Mouse (Mus musculus) neural tube, embryonic 12.5 days (tissue): Measurements from ENCODE around the gene Taf3. TPM values are rescaled to one million over a fixed set of nuclear protein-coding genes. Genes with fewer than 3 reads are reported as not detected.

ENCODE experiments used
- ATAC-seq: fragments of 200-750 bp; cut with Nextera tagmentation; 2 replicates; pipeline ENCODE4 v1.8.0; 2017; ENCODE audit warnings: low read depth, mild to moderate bottlenecking, moderate TSS enrichment, moderate library complexity; ENCODE audit not compliant: low FRiP score
- H3K27ac ChIP-seq: fragments of 300-500 bp; sonication (generic); 2 replicates; pipeline ENCODE4 v1.5.1; 2016
- H3K27me3 ChIP-seq: fragments of 300-500 bp; sonication (generic); replicated peaks from 2 replicates; pipeline ENCODE4 v1.6.1; 2016; ENCODE audit warnings: mild to moderate bottlenecking
- H3K36me3 ChIP-seq: fragments of 300-500 bp; sonication (generic); 2 replicates; pipeline ENCODE4 v1.6.1; 2016; ENCODE audit warnings: mild to moderate bottlenecking
- H3K4me1 ChIP-seq: fragments of 300-500 bp; sonication (generic); 2 replicates; pipeline ENCODE4 v1.6.1; 2016
- H3K4me2 ChIP-seq: fragments of 300-500 bp; sonication (generic); replicated peaks from 2 replicates; pipeline ENCODE4 v1.6.1; 2016; ENCODE audit warnings: mild to moderate bottlenecking
- H3K4me3 ChIP-seq: fragments of 300-500 bp; sonication (generic); 2 replicates; pipeline ENCODE4 v1.5.1; 2016
- H3K9ac ChIP-seq: fragments of 300-500 bp; sonication (generic); 2 replicates; pipeline ENCODE4 v1.6.1; 2016; ENCODE audit warnings: mild to moderate bottlenecking
- H3K9me3 ChIP-seq: fragments of 300-500 bp; sonication (generic); 2 replicates; pipeline ENCODE4 v1.6.1; 2016; ENCODE audit warnings: mild to moderate bottlenecking
- WGBS: fragments of 180-500 bp; shearing (Covaris S2); methylation state at CpG from one replicate; pipeline ENCODE4 v1.1.7; 2016; 5-methylcytosine and 5-hydroxymethylcytosine counted together
- polyA plus RNA-seq: library from polyadenylated mRNA; unstranded; fragments of >200 nt; fragmentation: Nextera tagmentation; extraction: Ambion mirVana; gene quantifications from 2 replicates; pipeline ENCODE4 v1.2.1, GENCODE M21; 2016

Gene Taf3
- polyA plus RNA-seq, 1 experiment from 2014 or later = 16.0 TPM

DNA sequence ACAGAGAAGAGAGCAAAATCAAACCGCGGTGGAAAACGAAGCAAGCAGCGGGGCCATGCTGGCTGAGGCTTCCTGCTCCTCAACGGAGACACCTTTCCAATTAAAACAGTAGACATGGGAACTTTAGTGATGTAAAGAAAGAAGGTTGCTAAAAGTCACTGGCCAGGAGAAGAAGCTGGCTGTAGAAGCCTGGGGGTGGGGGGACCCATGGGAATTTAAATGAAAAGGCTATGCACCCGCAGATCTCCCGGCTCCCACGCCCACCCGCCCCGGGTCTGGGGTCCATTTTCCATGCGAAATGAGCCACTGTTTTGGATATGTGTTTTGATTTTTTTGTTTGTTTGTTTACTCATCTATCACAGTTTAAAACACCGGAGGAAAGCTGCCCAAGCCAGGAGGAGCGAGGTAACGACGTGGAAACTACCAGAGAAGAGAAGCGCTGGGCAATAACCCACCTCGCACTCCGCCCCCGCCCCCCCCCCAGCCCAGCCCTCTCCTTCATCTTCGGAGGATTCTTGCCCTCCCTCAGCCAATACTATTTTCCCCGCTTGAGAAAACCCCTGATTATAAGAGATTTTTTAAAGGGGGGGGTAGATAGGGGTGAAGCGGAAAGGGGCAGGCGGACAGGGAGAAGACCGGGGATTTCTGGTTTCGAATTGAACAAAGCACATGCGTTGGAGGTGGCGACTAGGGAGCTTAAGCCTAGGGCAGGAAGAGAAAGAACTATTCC, 164.4 kb downstream of the Taf3 start:
- no peak for ATAC-seq
- Histone ChIP-seq H3K4me2 (0 out of 2 replicates have a peak overlapping the region, but pooled peaks have one; percentile 56), H3K9ac (no peak overlapping the region), H3K4me3 (no peak overlapping the region), H3K27me3 (peaks cover 99% of the 10 kb centered on the region), H3K27ac (no peak overlapping the region), H3K36me3 (no peaks in the 10 kb centered on the region), H3K4me1 (peaks cover 25% of the 10 kb centered on the region), H3K9me3 (no peaks in the 10 kb centered on the region)
- WGBS = under 1% methylated on average over 27 of the region's 27 CpGs

DNA sequence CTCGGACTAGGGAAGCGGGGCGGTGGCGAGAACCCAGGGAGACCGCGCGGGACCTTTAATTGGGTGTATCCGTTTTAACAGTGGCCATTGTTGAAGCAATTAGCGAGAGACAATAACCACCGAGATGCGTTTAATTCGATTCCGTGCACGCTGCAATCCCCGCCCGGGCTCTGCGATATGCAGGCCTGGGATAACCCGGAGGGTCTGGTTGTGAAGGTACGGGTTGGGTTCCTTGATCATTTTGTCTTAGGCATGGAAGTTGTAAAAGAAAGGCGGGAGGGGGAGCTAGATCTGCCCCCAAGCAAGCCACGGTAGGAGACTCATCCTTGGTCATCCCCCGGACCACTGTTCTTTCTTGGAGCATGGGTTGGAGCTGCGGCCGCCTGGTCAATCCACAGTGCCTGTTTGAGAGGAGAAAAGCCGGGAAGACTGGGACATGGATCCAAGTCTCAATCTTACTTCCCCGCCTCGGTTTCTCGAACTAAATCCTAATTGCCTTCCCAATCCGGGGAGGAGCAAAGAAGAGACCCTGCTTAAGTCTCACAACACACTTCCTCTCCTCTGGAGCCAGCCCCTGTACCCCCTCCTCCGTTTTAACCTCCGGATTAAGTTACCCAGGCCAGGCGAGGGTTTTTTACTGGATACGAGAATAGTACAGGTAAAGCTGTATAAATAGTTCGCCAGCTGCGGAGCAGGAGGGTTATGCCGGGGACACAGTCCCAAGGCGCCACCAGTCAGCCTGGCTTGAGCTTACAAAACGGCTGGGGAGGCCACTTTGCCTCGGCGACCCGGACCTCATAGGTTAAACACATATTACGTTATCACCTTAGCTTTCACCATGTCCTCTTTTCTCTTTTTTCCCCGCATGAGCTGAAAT, 165.2 kb downstream of the Taf3 start:
- WGBS = under 1% methylated on average over 43 of the region's 43 CpGs
- 0 out of 2 replicates have a peak overlapping the region, but pooled peaks have one; percentile 3 for H3K4me3 ChIP-seq
- ATAC-seq = no peak
- H3K9me3 ChIP-seq = no peaks in the 10 kb centered on the region
- H3K27me3 ChIP-seq = peaks cover 96% of the 10 kb centered on the region
- H3K4me2 ChIP-seq = peak overlapping the region; percentile 56
- H3K36me3 ChIP-seq = no peaks in the 10 kb centered on the region
- H3K27ac ChIP-seq = no peak overlapping the region
- peaks cover 31% of the 10 kb centered on the region for H3K4me1 ChIP-seq
- no peak overlapping the region for H3K9ac ChIP-seq

DNA sequence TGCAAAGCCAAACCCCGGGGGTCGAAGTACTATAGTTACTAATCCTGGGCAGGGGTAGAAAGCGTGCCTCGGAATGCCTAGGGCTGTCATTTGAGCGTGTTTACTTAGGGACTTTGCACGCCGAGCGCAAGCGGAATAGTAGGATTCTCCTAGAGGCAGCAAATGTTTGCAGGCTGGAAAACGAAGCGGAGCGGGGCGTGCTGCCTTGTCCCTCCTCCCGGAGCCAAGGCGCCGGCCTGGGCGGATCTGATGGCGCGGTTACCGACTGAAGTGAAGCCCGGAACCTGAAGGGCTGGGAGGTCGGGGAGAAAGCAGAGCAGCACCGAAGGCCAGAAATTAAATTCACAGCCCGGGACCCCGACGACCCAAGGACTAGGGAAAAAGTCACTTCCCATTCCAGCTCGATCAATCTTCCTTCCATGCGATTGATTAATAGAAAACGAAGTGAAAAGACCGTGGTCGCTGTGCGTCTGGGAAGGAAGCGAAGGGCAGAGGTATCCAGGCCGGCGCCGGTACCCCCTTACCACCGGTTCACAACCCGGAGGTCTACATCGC, 165.9 kb downstream of the Taf3 start:
- H3K9ac ChIP-seq = no peak overlapping the region
- 0 out of 2 replicates have a peak overlapping the region, but pooled peaks have one; percentile 8 for H3K4me3 ChIP-seq
- peak overlapping the region; percentile 56 for H3K4me2 ChIP-seq
- H3K4me1 ChIP-seq = peaks cover 32% of the 10 kb centered on the region
- WGBS = under 1% methylated on average over 39 of the region's 39 CpGs
- H3K27me3 ChIP-seq = peaks cover 95% of the 10 kb centered on the region
- no peak for ATAC-seq
- no peaks in the 10 kb centered on the region for H3K36me3 ChIP-seq
- H3K9me3 ChIP-seq = no peaks in the 10 kb centered on the region
- H3K27ac ChIP-seq = no peak overlapping the region

DNA sequence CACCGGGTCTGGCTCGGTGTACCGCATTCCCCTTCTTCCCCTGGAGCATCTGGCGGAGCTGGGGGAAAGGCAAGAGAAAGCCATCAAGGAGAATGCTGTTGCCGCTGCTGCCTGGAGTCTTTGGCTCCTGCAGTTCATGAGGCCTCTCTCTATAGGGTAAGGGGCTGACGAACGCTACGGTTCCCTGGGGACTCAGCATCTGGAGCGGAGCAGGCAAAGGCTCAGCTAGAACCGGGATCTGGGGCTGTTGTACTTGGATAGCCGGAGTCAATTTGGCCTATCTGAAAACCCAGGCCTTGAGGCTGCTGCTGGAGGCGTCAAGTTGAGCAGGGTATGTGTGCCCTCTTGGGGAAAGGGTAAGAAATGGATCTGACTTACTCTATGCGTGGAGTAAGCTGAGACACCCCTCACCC, 166.8 kb downstream of the Taf3 start:
- H3K4me3 ChIP-seq = peak overlapping the region; percentile 20
- WGBS = under 1% methylated on average over 13 of the region's 13 CpGs
- H3K9me3 ChIP-seq = no peaks in the 10 kb centered on the region
- H3K4me2 ChIP-seq = peak overlapping the region; percentile 56
- H3K9ac ChIP-seq = 0 out of 2 replicates have a peak overlapping the region, but pooled peaks have one; percentile 21
- H3K27ac ChIP-seq = no peak overlapping the region
- ATAC-seq = no peak
- peaks cover 95% of the 10 kb centered on the region for H3K27me3 ChIP-seq
- H3K4me1 ChIP-seq = peaks cover 32% of the 10 kb centered on the region
- no peaks in the 10 kb centered on the region for H3K36me3 ChIP-seq

DNA sequence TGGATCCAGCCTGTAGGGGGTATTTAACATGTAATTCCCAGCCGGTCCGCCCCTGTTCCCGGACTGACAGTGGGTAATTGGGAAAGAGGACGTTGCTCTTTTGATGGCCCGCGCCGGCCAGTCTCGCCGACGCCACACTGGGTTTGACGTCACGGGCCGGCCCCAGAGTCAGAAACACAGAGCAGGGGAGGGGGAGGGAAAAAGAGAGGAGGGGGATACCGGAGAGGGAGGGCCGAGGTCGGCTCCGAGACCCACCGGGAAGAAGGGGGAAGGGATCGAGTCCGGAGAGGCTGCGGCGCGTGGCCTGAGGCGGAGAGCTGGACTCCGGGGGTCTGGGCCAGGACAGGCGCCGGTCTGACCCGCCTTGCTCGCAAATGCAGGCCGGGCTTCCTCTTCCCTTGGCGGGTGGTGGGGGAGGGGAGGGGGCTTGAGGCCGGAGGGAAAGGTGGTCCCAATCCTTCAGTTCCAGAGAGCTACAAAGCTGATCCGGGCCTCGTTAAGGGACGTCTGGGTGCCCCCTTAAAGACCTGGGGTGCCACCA, 167.3 kb downstream of the Taf3 start, which contains the start of gene 4930412O13Rik:
TSS of gene 4930412O13Rik (plus strand) at position 202 of the 541 bp plus-strand sequence.
- ATAC-seq = no peak
- Histone ChIP-seq H3K4me2 (peak within 1 kb of the TSS; percentile 78), H3K36me3 (no peaks in the 10 kb centered on the region), H3K27me3 (peaks cover 94% of the 10 kb centered on the region), H3K4me1 (peaks cover 32% of the 10 kb centered on the region), H3K9me3 (no peaks in the 10 kb centered on the region), H3K27ac (no peak within 1 kb of the TSS), H3K4me3 (peak within 1 kb of the TSS; percentile 20), H3K9ac (0 out of 2 replicates have a peak within 1 kb of the TSS, but pooled peaks have one; percentile 21)
- under 1% methylated on average over 34 of the region's 35 CpGs for WGBS

DNA sequence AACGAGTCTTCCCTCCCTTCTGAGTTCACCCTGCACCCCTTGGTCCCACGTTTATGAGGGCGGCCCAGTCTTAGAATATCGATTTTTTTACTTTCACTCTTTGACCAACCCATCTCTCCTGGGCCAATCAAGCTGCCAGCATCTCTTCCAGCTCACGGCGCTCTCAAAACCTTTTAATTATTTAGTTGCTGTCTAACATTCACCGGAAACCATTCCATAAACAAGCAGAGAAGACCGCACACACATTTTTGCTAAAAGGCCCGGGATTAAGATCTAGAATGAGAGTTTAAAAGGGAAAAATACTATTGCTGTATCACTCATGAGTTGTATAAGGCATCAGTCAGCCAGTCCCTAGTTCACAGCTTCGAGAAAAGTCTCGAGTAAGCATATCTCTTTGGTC, 168.1 kb downstream of the Taf3 start:
- 0 out of 2 replicates have a peak overlapping the region, but pooled peaks have one; percentile 78 for H3K4me2 ChIP-seq
- 2% methylated on average over 11 of the region's 11 CpGs for WGBS

DNA sequence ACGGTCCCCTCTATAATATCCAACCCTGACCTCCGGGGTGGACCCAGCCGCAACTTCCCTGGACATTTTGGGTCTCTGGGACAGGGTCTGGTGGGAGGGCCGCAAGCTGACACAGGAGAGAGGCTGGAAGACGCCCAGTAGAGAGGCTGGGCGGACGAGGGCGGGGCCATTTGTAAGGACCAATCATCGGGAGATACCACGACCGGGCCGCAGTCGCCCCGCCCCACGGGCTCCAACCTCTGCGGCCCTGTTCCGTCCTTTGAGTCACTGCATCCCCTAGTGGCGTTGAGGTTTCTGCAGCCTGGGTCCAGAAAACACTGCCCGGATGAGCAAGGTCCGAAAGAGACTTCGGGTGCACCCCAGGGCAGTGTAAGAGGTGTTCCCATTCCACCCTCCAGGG, 168.9 kb downstream of the Taf3 start:
- Histone ChIP-seq H3K27ac (no peak overlapping the region), H3K36me3 (no peaks in the 10 kb centered on the region), H3K9ac (no peak overlapping the region), H3K4me3 (peak overlapping the region; percentile 37), H3K27me3 (peaks cover 93% of the 10 kb centered on the region), H3K4me2 (peak overlapping the region; percentile 78), H3K9me3 (no peaks in the 10 kb centered on the region), H3K4me1 (peaks cover 32% of the 10 kb centered on the region)
- peak; percentile 94 for ATAC-seq
- WGBS = under 1% methylated on average over 21 of the region's 21 CpGs

More for the DNA sequence above, 168.1 kb downstream of the Taf3 start:
- no peaks in the 10 kb centered on the region for H3K36me3 ChIP-seq
- ATAC-seq = no peak
- H3K9ac ChIP-seq = no peak overlapping the region
- peaks cover 32% of the 10 kb centered on the region for H3K4me1 ChIP-seq
- no peaks in the 10 kb centered on the region for H3K9me3 ChIP-seq
- no peak overlapping the region for H3K27ac ChIP-seq
- H3K27me3 ChIP-seq = peaks cover 93% of the 10 kb centered on the region
- no peak overlapping the region for H3K4me3 ChIP-seq

DNA sequence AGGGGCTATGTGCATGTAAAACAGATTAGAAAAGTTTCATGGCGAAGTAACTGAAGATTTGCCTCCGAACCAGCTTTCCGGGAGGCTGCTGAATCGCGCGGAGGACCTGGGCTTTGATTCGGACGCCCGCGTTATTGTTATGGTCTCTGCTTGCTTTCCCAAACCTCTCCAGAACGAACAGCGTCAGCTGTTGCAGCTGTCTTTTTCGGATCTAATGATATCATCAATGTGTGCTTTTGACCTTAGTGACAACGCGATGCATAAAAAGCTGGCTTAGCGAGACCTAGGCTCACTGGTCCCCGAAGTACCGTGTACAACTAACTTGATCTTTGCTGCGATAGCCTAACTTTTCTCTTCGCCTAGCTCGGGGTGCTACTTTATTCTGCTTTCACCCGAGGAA, 169.3 kb downstream of the Taf3 start:
- H3K4me2 ChIP-seq = peak overlapping the region; percentile 78
- H3K4me3 ChIP-seq = peak overlapping the region; percentile 37
- no peaks in the 10 kb centered on the region for H3K36me3 ChIP-seq
- peak; percentile 5 for ATAC-seq
- H3K9ac ChIP-seq = no peak overlapping the region
- H3K9me3 ChIP-seq = no peaks in the 10 kb centered on the region
- peaks cover 93% of the 10 kb centered on the region for H3K27me3 ChIP-seq
- H3K27ac ChIP-seq = no peak overlapping the region
- under 1% methylated on average over 22 of the region's 22 CpGs for WGBS
- peaks cover 32% of the 10 kb centered on the region for H3K4me1 ChIP-seq

DNA sequence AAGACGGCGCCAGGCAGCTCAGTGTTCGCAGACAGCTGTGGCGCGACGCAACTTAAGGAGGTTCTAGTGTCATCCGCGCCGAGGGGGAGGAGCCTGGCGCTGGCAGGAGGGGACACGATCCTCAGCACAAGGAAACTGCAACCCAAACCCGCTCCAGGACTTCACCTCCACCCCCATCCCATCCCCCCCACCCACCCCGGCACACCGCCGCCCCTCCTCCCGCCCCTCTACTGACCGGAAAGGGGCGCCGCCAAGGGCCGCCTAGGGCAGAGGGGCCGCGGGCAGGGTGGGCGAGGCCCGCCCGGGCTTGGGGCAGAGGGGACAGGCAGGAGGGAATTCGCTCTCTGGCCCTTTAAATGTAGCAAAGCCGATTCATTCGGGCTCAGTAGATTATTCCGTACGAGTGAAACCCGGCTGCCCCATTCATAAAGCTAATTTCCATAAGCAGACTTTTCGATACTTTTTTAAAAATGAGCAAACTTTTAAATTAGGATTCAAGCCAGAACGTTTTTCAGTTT, 169.8 kb downstream of the Taf3 start:
- H3K4me1 ChIP-seq = peaks cover 32% of the 10 kb centered on the region
- ATAC-seq = peak; percentile 15; the same call in 1 of the 2 replicates
- WGBS = under 1% methylated on average over 33 of the region's 33 CpGs
- peak overlapping the region; percentile 78 for H3K4me2 ChIP-seq
- H3K4me3 ChIP-seq = peak overlapping the region; percentile 37
- H3K9me3 ChIP-seq = no peaks in the 10 kb centered on the region
- H3K9ac ChIP-seq = no peak overlapping the region
- H3K27me3 ChIP-seq = peaks cover 94% of the 10 kb centered on the region
- H3K36me3 ChIP-seq = no peaks in the 10 kb centered on the region
- no peak overlapping the region for H3K27ac ChIP-seq

DNA sequence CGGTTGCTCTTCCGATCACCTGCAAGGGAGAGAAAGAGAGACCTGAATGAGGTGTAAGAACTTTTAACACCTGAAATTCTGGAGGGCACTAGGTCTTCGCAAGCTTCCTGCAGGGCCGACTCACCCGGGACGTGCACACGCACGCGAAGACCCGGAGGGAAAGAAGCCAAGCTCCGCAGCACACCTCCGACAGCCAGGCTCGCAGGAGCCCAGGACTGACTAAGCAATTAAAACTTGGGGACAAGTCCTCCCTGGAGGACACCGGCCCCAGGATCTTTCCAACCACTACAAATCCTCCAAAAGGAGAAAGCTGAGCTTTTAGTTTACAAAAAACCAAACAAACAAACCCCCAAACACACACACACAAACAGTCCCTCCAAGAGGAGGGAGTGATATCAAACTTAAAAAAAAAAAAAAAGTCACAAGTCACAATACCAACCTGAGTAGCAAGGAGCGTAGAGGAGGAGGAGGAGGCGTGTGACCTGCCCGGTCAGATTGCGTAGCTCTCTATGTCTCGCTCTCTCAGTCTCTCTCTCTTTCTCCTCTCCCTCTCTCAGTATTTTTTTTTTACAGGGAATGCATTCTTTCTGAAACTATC, 170.3 kb downstream of the Taf3 start:
- no peak for ATAC-seq
- Histone ChIP-seq H3K4me1 (peaks cover 31% of the 10 kb centered on the region), H3K27me3 (peaks cover 93% of the 10 kb centered on the region), H3K4me3 (peak overlapping the region; percentile 37), H3K27ac (no peak overlapping the region), H3K9me3 (no peaks in the 10 kb centered on the region), H3K36me3 (no peaks in the 10 kb centered on the region), H3K4me2 (peak overlapping the region; percentile 78), H3K9ac (no peak overlapping the region)
- WGBS = under 1% methylated on average over 19 of the region's 19 CpGs

DNA sequence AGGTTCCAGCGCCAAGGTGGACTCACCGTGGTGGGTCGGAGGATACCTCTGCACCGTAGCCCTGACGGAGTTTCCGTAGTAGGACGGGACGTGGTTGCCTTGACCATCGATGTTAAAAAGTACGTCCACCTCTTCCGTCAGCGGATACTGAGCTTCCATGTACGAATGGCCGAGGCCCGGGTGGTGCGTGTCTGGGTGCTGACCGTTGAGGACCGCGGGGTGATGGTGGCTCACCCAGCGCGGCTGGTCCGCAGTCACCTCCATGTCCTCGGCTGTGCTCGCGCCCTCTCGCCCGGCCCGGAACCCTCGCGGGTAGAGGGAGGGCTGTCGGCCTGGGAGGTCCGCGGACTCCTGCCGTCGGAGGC, 171.1 kb downstream of the Taf3 start:
- under 1% methylated on average over 35 of the region's 35 CpGs for WGBS
- Histone ChIP-seq H3K9me3 (no peaks in the 10 kb centered on the region), H3K27ac (no peak overlapping the region), H3K27me3 (peaks cover 93% of the 10 kb centered on the region), H3K9ac (no peak overlapping the region), H3K36me3 (no peaks in the 10 kb centered on the region), H3K4me2 (peak overlapping the region; percentile 32), H3K4me1 (peaks cover 24% of the 10 kb centered on the region), H3K4me3 (peak overlapping the region; percentile 7; the same call in 1 of the 2 replicates)
- no peak for ATAC-seq
